Mouse (Mus musculus) spleen, adult 2 months (tissue): ENCODE data around the gene Fxr2.

Source experiments
- CTCF ChIP-seq: fragments of 200-500 bp; IDR thresholded peaks from 2 replicates; pipeline ENCODE4 v1.5.1; 2011; ENCODE audit warnings: mild to moderate bottlenecking, inconsistent platforms; ENCODE audit not compliant: insufficient read depth, insufficient read length, insufficient replicate concordance; ENCODE audit errors: extremely low read depth
- POLR2A ChIP-seq: fragments of 200-500 bp; IDR thresholded peaks from 2 replicates; pipeline ENCODE4 v1.6.1; 2011; ENCODE audit warnings: low read depth, low read length, inconsistent platforms

DNA sequence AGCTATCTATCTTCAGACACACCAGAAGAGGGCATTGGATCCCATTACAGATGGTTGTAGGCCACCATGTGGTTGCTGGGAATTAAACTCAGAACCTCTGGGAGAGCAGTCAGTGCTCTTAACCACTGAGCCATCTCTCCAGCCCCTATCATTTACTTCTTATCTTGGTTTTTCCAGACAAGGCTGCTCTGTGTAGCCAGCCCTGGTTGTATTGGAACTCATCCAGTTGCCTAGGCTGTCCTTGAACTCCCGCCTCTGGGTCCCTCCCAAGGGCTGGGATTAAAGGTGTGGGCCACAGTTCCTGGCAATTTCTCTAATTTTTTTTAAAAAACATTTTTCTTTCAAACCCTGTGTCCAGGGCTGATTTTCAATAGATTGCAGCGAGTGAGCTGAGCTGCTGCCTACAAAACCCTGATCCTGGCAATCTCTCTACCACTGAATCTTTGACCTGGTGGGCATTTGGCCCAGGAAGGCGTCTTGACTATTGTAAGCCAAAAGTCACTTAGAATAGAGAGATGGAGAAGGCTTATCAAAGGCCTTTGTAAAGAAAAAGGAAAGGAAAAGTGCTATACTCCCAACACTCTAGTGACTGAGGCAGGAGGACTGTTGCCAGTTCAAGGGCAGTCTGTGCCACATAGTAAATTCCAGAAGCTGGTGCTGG lies 28.6 kb downstream of the Fxr2 start:
- TF ChIP-seq POLR2A, result no peak
- no peak for TF ChIP-seq CTCF
